Mouse (Mus musculus): ENCODE results near the gene Pnck.

DNA sequence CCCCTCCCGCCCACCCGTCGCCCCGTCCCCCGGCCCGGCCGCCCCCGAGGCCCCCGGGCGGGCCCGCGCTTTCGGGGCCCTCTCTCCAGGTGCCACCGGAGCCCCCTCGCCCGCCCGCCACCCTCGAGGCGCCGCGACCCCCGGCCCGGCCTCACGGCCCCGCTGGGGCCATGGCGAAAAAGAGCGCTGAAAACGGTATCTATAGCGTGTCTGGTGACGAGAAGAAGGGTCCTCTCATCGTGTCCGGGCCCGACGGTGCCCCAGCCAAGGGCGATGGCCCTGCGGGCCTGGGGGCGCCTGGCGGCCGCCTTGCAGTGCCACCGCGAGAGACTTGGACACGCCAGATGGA lies 13.7 kb upstream of the Pnck start:
- TF ChIP-seq POLR2A (IDR thresholded peaks at IDR 0.05; ENCODE audit: insufficient read depth, low read depth, low read length) (no peak), CTCF (IDR thresholded peaks at IDR 0.05) (no peak)

Data from heart, adult 2 months (tissue).